Comparison of ENCODE assay signal across 24 mouse cellular contexts in genomic region chr17:15995493-15995892, GRCm38 (mm10).
DNase-seq lines count a peak whose midpoint lies in the region; ATAC-seq and TF ChIP-seq lines count a peak whose summit lies in the region.
"Had no signal": no experiment of that assay in that cellular context is flagged by ENCODE, and none has a peak within 500 bp of the region (broad histone marks: within the 10 kb centered on the region; RNA-seq: fewer than 3 reads in every experiment).

No protein-coding gene starts in this region.

- no peak for TF ChIP-seq CTCF in CH12.LX (conservative IDR thresholded peaks at IDR 0.05 in 1 of 2, IDR thresholded peaks at IDR 0.05 in 1 of 2; ENCODE audit: low read depth in 2 of 2, low read length in 2 of 2)
- no peak for TF ChIP-seq CTCF in MEL (IDR thresholded peaks at IDR 0.05 in 2 of 3, conservative IDR thresholded peaks at IDR 0.05 in 1 of 3; ENCODE audit: control insufficient read depth in 1 of 3, insufficient read depth in 1 of 3, low read depth in 2 of 3, low read length in 3 of 3, poor library complexity in 1 of 3, severe bottlenecking in 1 of 3)

- no peak overlapping the region for H3K4me2 ChIP-seq in midbrain, embryonic 15.5 days
- no peak overlapping the region for H3K4me2 ChIP-seq in CH12.LX (ENCODE audit: insufficient read depth, low read depth, poor library complexity, severe bottlenecking)

- dilution Hi-C loops in CH12.LX (cut with MboI; ENCODE audit: extremely low pct_ligation_motif_present, extremely low pct_unique_long_range_greater_than_20kb, low sequenced_read_pairs) = no loop called here

- H3K4me1 ChIP-seq in midbrain, embryonic 10.5 days = peaks cover 51% of the 10 kb centered on the region
- H3K4me1 ChIP-seq in midbrain, embryonic 15.5 days = peaks cover 19% of the 10 kb centered on the region
- peaks cover 7 to 59% of the 10 kb centered on the region in 2 experiments for H3K4me1 ChIP-seq in CH12.LX (ENCODE audit: control insufficient read depth in 1 of 2, insufficient read depth in 2 of 2)
- peaks cover 0 to 8% of the 10 kb centered on the region in 2 experiments; a peak in 2 of 4 replicates for H3K4me1 ChIP-seq in ES-E14 (ENCODE audit: control insufficient read depth in 2 of 2, insufficient read depth in 2 of 2, low read length in 2 of 2, poor library complexity in 1 of 2)
- H3K4me1 ChIP-seq in MEL (ENCODE audit: control insufficient read depth in 1 of 2, insufficient read depth in 2 of 2, low read length in 2 of 2) = no peaks in the 10 kb centered on the region

- H3K27ac ChIP-seq in midbrain, embryonic 10.5 days (replicated peaks) = 0 out of 2 replicates have a peak overlapping the region, but pooled peaks have one; percentile 79
- no peak overlapping the region for H3K27ac ChIP-seq in midbrain, embryonic 15.5 days
- H3K27ac ChIP-seq in CH12.LX (ENCODE audit: insufficient read depth, low read depth) (no peak overlapping the region), ES-E14 (ENCODE audit: insufficient read depth, low read depth, low read length, poor library complexity, severe bottlenecking) (no peak overlapping the region), MEL (ENCODE audit: control insufficient read depth, low read depth, low read length) (no peak overlapping the region)

- no peak for TF ChIP-seq RAD21 in CH12.LX (IDR thresholded peaks at IDR 0.05; ENCODE audit: low read depth, low read length)
- TF ChIP-seq RAD21 in MEL (IDR thresholded peaks at IDR 0.05; ENCODE audit: low read depth, low read length) = no peak

- no peaks in the 10 kb centered on the region for H3K27me3 ChIP-seq in midbrain, embryonic 10.5 days (ENCODE audit: low read depth, poor library complexity, severe bottlenecking)
- no peaks in the 10 kb centered on the region for H3K27me3 ChIP-seq in midbrain, embryonic 15.5 days (replicated peaks)
- H3K27me3 ChIP-seq in CH12.LX (replicated peaks) = no peaks in the 10 kb centered on the region
- peaks cover 0 to 1% of the 10 kb centered on the region in 2 experiments; a peak in 1 of 4 replicates for H3K27me3 ChIP-seq in MEL (ENCODE audit: control insufficient read depth in 1 of 2, insufficient read depth in 2 of 2, low read length in 2 of 2)

- in situ Hi-C loops in CH12.LX (cut with MboI; ENCODE audit: low pct_ligation_motif_present, low pct_unique_long_range_greater_than_20kb, low sequenced_read_pairs) = no loop called here
- in situ Hi-C loops in ES-E14 (cut with MboI; ENCODE audit: low sequenced_read_pairs in 2 of 2, unreplicated experiment in 2 of 2) = no loop called here

- H3K9me3 ChIP-seq in midbrain, embryonic 10.5 days (replicated peaks) = peaks cover 8% of the 10 kb centered on the region
- 0 out of 2 replicates have a peak, but pooled peaks cover 5% of the 10 kb centered on the region for H3K9me3 ChIP-seq in midbrain, embryonic 15.5 days
- peaks cover 6% of the 10 kb centered on the region for H3K9me3 ChIP-seq in CH12.LX (replicated peaks; ENCODE audit: low read length)
- no peaks in the 10 kb centered on the region for H3K9me3 ChIP-seq in ES-E14 (ENCODE audit: control insufficient read depth, insufficient read depth, low read depth, low read length)
- H3K9me3 ChIP-seq in MEL (replicated peaks; ENCODE audit: insufficient read depth, low read length) = no peaks in the 10 kb centered on the region
- H3K9me3 ChIP-seq: G1E had no signal

- H3K79me2 ChIP-seq in CH12.LX (replicated peaks; ENCODE audit: control insufficient read depth, extremely low read depth, insufficient read depth, poor library complexity, severe bottlenecking) (no peaks in the 10 kb centered on the region), MEL (ENCODE audit: control insufficient read depth, insufficient read depth, low read length, poor library complexity) (no peaks in the 10 kb centered on the region)

- H3K4me3 ChIP-seq in midbrain, embryonic 10.5 days = no peak overlapping the region
- no peak overlapping the region for H3K4me3 ChIP-seq in midbrain, embryonic 15.5 days
- H3K4me3 ChIP-seq in CH12.LX (replicated peaks in 1 of 3; ENCODE audit: low read depth in 2 of 3, low read length in 2 of 3, poor library complexity in 1 of 3) (no peak overlapping the region), ES-E14 (ENCODE audit: insufficient read depth in 1 of 2, low read depth in 1 of 2, low read length in 2 of 2, poor library complexity in 1 of 2, severe bottlenecking in 1 of 2) (no peak overlapping the region), MEL (ENCODE audit: control insufficient read depth in 1 of 2, insufficient read depth in 1 of 2, low read depth in 2 of 2, low read length in 2 of 2) (no peak overlapping the region)

- no peak overlapping the region for H3K9ac ChIP-seq in midbrain, embryonic 15.5 days
- H3K9ac ChIP-seq in CH12.LX (ENCODE audit: insufficient read depth, low read depth) = no peak overlapping the region
- H3K9ac ChIP-seq in ES-E14 (ENCODE audit: insufficient read depth, low read depth, low read length, poor library complexity, severe bottlenecking) = no peak overlapping the region
- H3K9ac ChIP-seq in MEL (ENCODE audit: control insufficient read depth, low read depth, low read length, poor library complexity, severe bottlenecking) = no peak overlapping the region

- TF ChIP-seq EP300 in CH12.LX (IDR thresholded peaks at IDR 0.05; ENCODE audit: low read length) (no peak), MEL (IDR thresholded peaks at IDR 0.05; ENCODE audit: low read depth in 1 of 2, low read length in 2 of 2) (no peak)

- H3K36me3 ChIP-seq in midbrain, embryonic 10.5 days = 0 out of 2 replicates have a peak, but pooled peaks cover 3% of the 10 kb centered on the region
- H3K36me3 ChIP-seq in midbrain, embryonic 15.5 days (replicated peaks) = no peaks in the 10 kb centered on the region
- H3K36me3 ChIP-seq in CH12.LX (replicated peaks in 1 of 2; ENCODE audit: control insufficient read depth in 1 of 2, insufficient read depth in 1 of 2, low read length in 1 of 2) (no peaks in the 10 kb centered on the region), ES-E14 (ENCODE audit: control insufficient read depth, insufficient read depth, low read length, poor library complexity, severe bottlenecking) (no peaks in the 10 kb centered on the region), MEL (ENCODE audit: control insufficient read depth in 1 of 2, insufficient read depth in 2 of 2, low read length in 2 of 2) (no peaks in the 10 kb centered on the region)
- H3K36me3 ChIP-seq: G1E had no signal

- no peak for DNase-seq in midbrain, embryonic 10.5 days (ENCODE audit: low spot score)
- DNase-seq in CH12.LX (ENCODE audit: extremely low read depth) = no peak
- DNase-seq in ES-E14 (ENCODE audit: low read depth, low spot score) = no peak
- DNase-seq in MEL (ENCODE audit: low read depth, low spot score) = no peak
- no peak for DNase-seq in spleen, postnatal 36 days (ENCODE audit: low spot score in 2 of 2)
- no peak for DNase-seq in gastrocnemius, postnatal 25 days
- no peak for DNase-seq in retina, embryonic 14.5 days (ENCODE audit: low spot score)
- DNase-seq: adrenal gland, adult 2 months; adrenal gland, adult 8-10 months; adrenal gland, postnatal 10 days; adrenal gland, postnatal 14 days; adrenal gland, postnatal 25 days; adrenal gland, postnatal 36 days; B cell, adult 2 months; cerebellum, adult 11 months; cerebellum, adult 11-12 months; cerebellum, adult 18-20 months; cerebellum, adult 2 months; cerebellum, adult 8-10 months had no signal

- WGBS in midbrain, embryonic 10.5 days = 91% methylated on average over 1 of the region's 1 CpGs
- WGBS in midbrain, embryonic 15.5 days = 98% methylated on average over 1 of the region's 1 CpGs

- TF ChIP-seq POLR2A in CH12.LX (IDR thresholded peaks at IDR 0.05; ENCODE audit: low read depth, low read length) (no peak), MEL (IDR thresholded peaks at IDR 0.05; ENCODE audit: control insufficient read depth in 1 of 2, insufficient read depth in 1 of 2, low read depth in 1 of 2, low read length in 2 of 2, poor library complexity in 1 of 2) (no peak)

- no peak for ATAC-seq in midbrain, embryonic 15.5 days (replicated peaks)
- ATAC-seq: activated CD4-positive, CD25-positive, alpha-beta regulatory T cell, adult 4 months; CD4-positive, CD25-positive, alpha-beta regulatory T cell, adult 4 months; Patski had no signal

TF ChIP-seq in CH12.LX, 34 proteins besides CTCF, POLR2A, EP300 and RAD21:
- no peak for TF ChIP-seq IRF4 (IDR thresholded peaks at IDR 0.05; ENCODE audit: low read depth, low read length)
- TF ChIP-seq MAFK (IDR thresholded peaks at IDR 0.05; ENCODE audit: insufficient replicate concordance, low read length) = peak; percentile 99
- no peak for TF ChIP-seq BHLHE40 (IDR thresholded peaks at IDR 0.05; ENCODE audit: low read depth, low read length)
- TF ChIP-seq MEF2A (IDR thresholded peaks at IDR 0.05; ENCODE audit: borderline replicate concordance, low read depth, low read length) = no peak
- no peak for TF ChIP-seq CHD2 (IDR thresholded peaks at IDR 0.05; ENCODE audit: low read length)
- TF ChIP-seq NELFE (IDR thresholded peaks at IDR 0.05; ENCODE audit: low read depth, low read length) = no peak

TF ChIP-seq in ES-E14, 5 proteins besides CTCF, POLR2A, EP300 and RAD21:
- TF ChIP-seq MAFK (IDR thresholded peaks at IDR 0.05; ENCODE audit: insufficient read depth, low read depth, low read length) = peak; percentile 99
- no peak for TF ChIP-seq HCFC1 (IDR thresholded peaks at IDR 0.05; ENCODE audit: borderline replicate concordance, insufficient read depth, low read length)
- TF ChIP-seq ZNF384 (IDR thresholded peaks at IDR 0.05; ENCODE audit: low read depth, low read length) = no peak
- TF ChIP-seq CHD2 (IDR thresholded peaks at IDR 0.05; ENCODE audit: low read depth, low read length) = no peak
- no peak for TF ChIP-seq ZC3H11A (IDR thresholded peaks at IDR 0.05; ENCODE audit: borderline replicate concordance, low read depth, low read length)

TF ChIP-seq in MEL, 35 proteins besides CTCF, POLR2A, EP300 and RAD21:
- TF ChIP-seq MAZ (IDR thresholded peaks at IDR 0.05; ENCODE audit: low read depth, low read length) (no peak), ELF1 (IDR thresholded peaks at IDR 0.05; ENCODE audit: low read depth, low read length) (no peak), MAFK (IDR thresholded peaks at IDR 0.05; ENCODE audit: borderline replicate concordance, low read depth, low read length) (peak; percentile 94), NELFE (IDR thresholded peaks at IDR 0.05; ENCODE audit: low read depth, low read length) (no peak), MXI1 (IDR thresholded peaks at IDR 0.05; ENCODE audit: low read depth, low read length) (no peak), CHD1 (IDR thresholded peaks at IDR 0.05; ENCODE audit: low read depth, low read length) (no peak), MYB (IDR thresholded peaks at IDR 0.05; ENCODE audit: low read depth, low read length) (no peak), USF2 (IDR thresholded peaks at IDR 0.05; ENCODE audit: borderline replicate concordance in 1 of 2, insufficient read depth in 1 of 2, low read depth in 1 of 2, low read length in 2 of 2) (no peak)
